Mouse (Mus musculus) myocyte (in vitro differentiated cells): Measurements from ENCODE around the gene Zfp940. TPM values are rescaled to one million over a fixed set of nuclear protein-coding genes. Genes with fewer than 3 reads are reported as not detected.

Experiments used
- H3K27me3 ChIP-seq: one replicate; pipeline ENCODE4 v1.6.1; 2011; ENCODE audit not compliant: control insufficient read depth, insufficient read depth, insufficient read length
- H3K36me3 ChIP-seq: one replicate; pipeline ENCODE4 v1.6.1; 2011; ENCODE audit not compliant: control insufficient read depth, insufficient read depth
- H3K4me2 ChIP-seq: one replicate; pipeline ENCODE4 v1.6.1; 2011; ENCODE audit warnings: low read depth, control low read depth
- H3K4me3 ChIP-seq: one replicate; pipeline ENCODE4 v1.5.1; 2011; ENCODE audit warnings: mild to moderate bottlenecking, control low read depth, moderate library complexity
- H3K79me2 ChIP-seq: one replicate; pipeline ENCODE4 v1.6.1; 2011; ENCODE audit not compliant: control insufficient read depth, insufficient read depth
- H3ac ChIP-seq: one replicate; pipeline ENCODE4 v1.6.1; 2011; ENCODE audit not compliant: control insufficient read depth, insufficient read length
- CEBPB ChIP-seq: IDR thresholded peaks from 2 replicates; pipeline ENCODE4 v1.6.1; 2011; ENCODE audit warnings: mild to moderate bottlenecking, moderate library complexity; ENCODE audit not compliant: poor library complexity, insufficient read depth, severe bottlenecking
- E2F4 ChIP-seq: IDR thresholded peaks from one replicate; pipeline ENCODE4 v1.6.1; 2011; ENCODE audit warnings: mild to moderate bottlenecking, control low read depth, moderate library complexity; ENCODE audit not compliant: insufficient read depth
- MAX ChIP-seq: IDR thresholded peaks from one replicate; pipeline ENCODE4 v1.6.1; 2011; ENCODE audit warnings: low read depth, mild to moderate bottlenecking, control low read depth
- MYOD1 ChIP-seq, 3 experiments: IDR thresholded peaks; one replicate each; pipeline ENCODE4 v1.6.1; 2011; ENCODE audit warnings: control low read depth in 2 of 3, low read depth in 2 of 3, mild to moderate bottlenecking in 2 of 3, moderate library complexity in 1 of 3; ENCODE audit not compliant: insufficient read length in 2 of 3, control insufficient read depth in 1 of 3
- MYOG ChIP-seq, 3 experiments: IDR thresholded peaks; one replicate each; pipeline ENCODE4 v1.6.1; 2011; ENCODE audit warnings: control low read depth in 2 of 3, low read depth in 2 of 3, mild to moderate bottlenecking in 2 of 3; ENCODE audit not compliant: insufficient read length in 2 of 3, control insufficient read depth in 1 of 3, insufficient read depth in 1 of 3
- POLR2A ChIP-seq: IDR thresholded peaks from one replicate; pipeline ENCODE4 v1.6.1; 2011; ENCODE audit warnings: low read depth, mild to moderate bottlenecking, control low read depth, moderate library complexity; ENCODE audit not compliant: insufficient read length
- POLR2AphosphoS2 ChIP-seq: IDR thresholded peaks from one replicate; pipeline ENCODE4 v1.6.1; 2011; ENCODE audit warnings: low read depth, control low read depth; ENCODE audit not compliant: insufficient read length
- REST ChIP-seq: IDR thresholded peaks from one replicate; pipeline ENCODE4 v1.6.1; 2011; ENCODE audit warnings: mild to moderate bottlenecking, control low read depth, moderate library complexity; ENCODE audit not compliant: insufficient read depth, insufficient read length
- SRF ChIP-seq: IDR thresholded peaks from one replicate; pipeline ENCODE4 v1.6.1; 2011; ENCODE audit warnings: low read depth; ENCODE audit not compliant: control insufficient read depth, insufficient read length
- TCF12 ChIP-seq: IDR thresholded peaks from one replicate; pipeline ENCODE4 v1.6.1; 2011; ENCODE audit warnings: mild to moderate bottlenecking, control low read depth; ENCODE audit not compliant: poor library complexity, insufficient read depth, severe bottlenecking
- TCF3 ChIP-seq: IDR thresholded peaks from one replicate; pipeline ENCODE4 v1.6.1; 2011; ENCODE audit warnings: low read depth, control low read depth; ENCODE audit not compliant: insufficient read length
- USF1 ChIP-seq: IDR thresholded peaks from one replicate; pipeline ENCODE4 v1.6.1; 2011; ENCODE audit warnings: low read depth, mild to moderate bottlenecking, control low read depth, moderate library complexity
- polyA plus RNA-seq: library from polyadenylated mRNA; unstranded; fragments of >200 nt; fragmentation: generic; extraction: Trizol; gene quantifications from one replicate; pipeline ENCODE4 v1.2.1, GENCODE M21; 2012; ENCODE audit warnings: missing spikeins

Zfp940 gene
- polyA plus RNA-seq, 1 experiment = 0.96 TPM

- Histone ChIP-seq H3K79me2 (no peaks in the 10 kb centered on the region), H3K4me3 (peak overlapping the region; percentile 27), H3K4me2 (peak overlapping the region; percentile 79), H3K36me3 (no peaks in the 10 kb centered on the region), H3K27me3 (no peaks in the 10 kb centered on the region), H3ac (no peak overlapping the region)
- TF ChIP-seq E2F4 = no peak
- no peak for TF ChIP-seq POLR2A
- no peak for TF ChIP-seq TCF12
- TF ChIP-seq REST = no peak
- TF ChIP-seq MAX = no peak
- TF ChIP-seq USF1 = no peak
- TF ChIP-seq MYOG (IDR thresholded peaks at IDR 0.05; ENCODE audit: control insufficient read depth in 1 of 3, insufficient read depth in 1 of 3, insufficient read length in 2 of 3, low read depth in 2 of 3) = no peak
- no peak for TF ChIP-seq CEBPB
- TF ChIP-seq SRF = no peak
- no peak for TF ChIP-seq MYOD1 (IDR thresholded peaks at IDR 0.05; ENCODE audit: control insufficient read depth in 1 of 3, insufficient read length in 2 of 3, low read depth in 2 of 3)
- TF ChIP-seq TCF3 = no peak
- no peak for TF ChIP-seq POLR2AphosphoS2
Measured at GRCm38 (mm10) chr7:29852831-29853218, 644 bp downstream of the Zfp940 start.

- Histone ChIP-seq H3K4me3 (no peak overlapping the region), H3K4me2 (no peak overlapping the region), H3K36me3 (peaks cover 13% of the 10 kb centered on the region), H3K27me3 (no peaks in the 10 kb centered on the region), H3K79me2 (no peaks in the 10 kb centered on the region), H3ac (no peak overlapping the region)
- no peak for TF ChIP-seq POLR2AphosphoS2
- TF ChIP-seq TCF12 = no peak
- TF ChIP-seq E2F4 = no peak
- TF ChIP-seq USF1 = no peak
- no peak for TF ChIP-seq SRF
- no peak for TF ChIP-seq TCF3
- TF ChIP-seq MYOD1 (IDR thresholded peaks at IDR 0.05; ENCODE audit: control insufficient read depth in 1 of 3, insufficient read length in 2 of 3, low read depth in 2 of 3) = no peak
- TF ChIP-seq POLR2A = no peak
- no peak for TF ChIP-seq MYOG (IDR thresholded peaks at IDR 0.05; ENCODE audit: control insufficient read depth in 1 of 3, insufficient read depth in 1 of 3, insufficient read length in 2 of 3, low read depth in 2 of 3)
- TF ChIP-seq MAX = no peak
- TF ChIP-seq CEBPB = no peak
- TF ChIP-seq REST = no peak
Measured at GRCm38 (mm10) chr7:29844616-29845015, 8.9 kb downstream of the Zfp940 start.

GRCm38 (mm10) chr7:29842105-29842504, 11.4 kb downstream of the Zfp940 start:
- no peak for TF ChIP-seq MYOD1 (IDR thresholded peaks at IDR 0.05; ENCODE audit: control insufficient read depth in 1 of 3, insufficient read length in 2 of 3, low read depth in 2 of 3)
- TF ChIP-seq MYOG (IDR thresholded peaks at IDR 0.05; ENCODE audit: control insufficient read depth in 1 of 3, insufficient read depth in 1 of 3, insufficient read length in 2 of 3, low read depth in 2 of 3) = no peak
- no peak for TF ChIP-seq TCF3
- no peak for TF ChIP-seq SRF
- TF ChIP-seq TCF12 = no peak
- no peak for TF ChIP-seq REST
- no peak for TF ChIP-seq POLR2AphosphoS2
- TF ChIP-seq E2F4 = no peak
- no peak for TF ChIP-seq POLR2A
- Histone ChIP-seq H3K27me3 (no peaks in the 10 kb centered on the region), H3K36me3 (peaks cover 13% of the 10 kb centered on the region), H3ac (no peak overlapping the region), H3K4me3 (no peak overlapping the region), H3K79me2 (no peaks in the 10 kb centered on the region), H3K4me2 (no peak overlapping the region)

GRCm38 (mm10) chr7:29839256-29839655, 14.2 kb downstream of the Zfp940 start:
- no peaks in the 10 kb centered on the region for H3K79me2 ChIP-seq
- no peak overlapping the region for H3K4me3 ChIP-seq

More at GRCm38 (mm10) chr7:29839256-29839655, 14.2 kb downstream of the Zfp940 start:
- H3ac ChIP-seq = no peak overlapping the region
- TF ChIP-seq SRF (no peak), POLR2AphosphoS2 (no peak), REST (no peak), MAX (no peak), MYOD1 (IDR thresholded peaks at IDR 0.05; ENCODE audit: control insufficient read depth in 1 of 3, insufficient read length in 2 of 3, low read depth in 2 of 3) (no peak), POLR2A (no peak), MYOG (IDR thresholded peaks at IDR 0.05; ENCODE audit: control insufficient read depth in 1 of 3, insufficient read depth in 1 of 3, insufficient read length in 2 of 3, low read depth in 2 of 3) (no peak), TCF12 (no peak), CEBPB (no peak), USF1 (no peak), E2F4 (no peak)
- no peak overlapping the region for H3K4me2 ChIP-seq
- no peaks in the 10 kb centered on the region for H3K36me3 ChIP-seq
- no peaks in the 10 kb centered on the region for H3K27me3 ChIP-seq
